In the genomic region with DNA sequence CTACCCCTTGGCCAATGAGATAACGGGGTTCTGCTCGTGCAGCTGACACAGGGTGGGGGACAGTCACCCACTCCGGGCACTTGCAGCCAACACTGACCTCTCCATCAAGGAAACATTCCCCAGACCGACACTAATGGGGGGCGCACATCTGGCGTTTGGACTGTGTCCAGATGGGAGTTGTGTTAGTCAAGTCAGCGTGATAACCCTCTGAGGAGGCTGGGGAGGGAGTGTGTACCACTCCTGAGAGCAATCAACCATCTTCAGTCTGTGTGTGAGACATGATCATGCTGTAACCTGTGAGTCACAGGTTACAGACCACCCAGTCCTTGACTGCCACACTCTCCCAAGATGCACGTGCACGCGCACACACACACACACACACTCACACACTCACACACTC, we compare ENCODE assay signal across 17 mouse cellular contexts.
DNase-seq lines count a peak whose midpoint lies in the region; ATAC-seq and TF ChIP-seq lines count a peak whose summit lies in the region.
"Had no signal": no experiment of that assay in that cellular context is flagged by ENCODE, and none has a peak within 500 bp of the region (broad histone marks: within the 10 kb centered on the region; RNA-seq: fewer than 3 reads in every experiment).

No protein-coding gene starts in this region.

- peak; percentile 16; the same call in 1 of the 2 replicates for ATAC-seq in heart, embryonic 15.5 days (replicated peaks; ENCODE audit: insufficient number of reproducible peaks, insufficient read depth, low FRiP score, low read depth)
- peak; percentile 66 for ATAC-seq in lung, embryonic 14.5 days (ENCODE audit: insufficient read depth)
- ATAC-seq in intestine, embryonic 15.5 days: peak; percentile 67; the same call in 1 of the 2 replicates
- ATAC-seq in neural tube, embryonic 15.5 days (ENCODE audit: low FRiP score): no peak
- ATAC-seq: forebrain, embryonic 16.5 days; midbrain, embryonic 16.5 days had no signal

- DNase-seq in heart, adult 8-10 months (ENCODE audit: low spot score): no peak
- DNase-seq in lung, embryonic 14.5 days: peak; percentile 85
- no peak for DNase-seq in lung, postnatal 14 days
- DNase-seq in mesoderm, embryonic 11.5 days (ENCODE audit: low read depth, low spot score): peak; percentile 56
- DNase-seq in yolk sac, embryonic 10.5 days (ENCODE audit: low spot score): no peak
- DNase-seq: cerebellum, postnatal 36 days; kidney, postnatal 36 days; right cerebral cortex, postnatal 25 days; thymus, adult 18-20 months had no signal

- TF ChIP-seq CTCF in lung, embryonic 14.5 days (IDR thresholded peaks at IDR 0.05; ENCODE audit: low read depth): no peak

- no peak overlapping the region for H3K27ac ChIP-seq in heart, embryonic 15.5 days
- H3K27ac ChIP-seq in lung, embryonic 14.5 days (ENCODE audit: low read depth): no peak overlapping the region
- H3K27ac ChIP-seq in intestine, embryonic 15.5 days: no peak overlapping the region
- no peak overlapping the region for H3K27ac ChIP-seq in neural tube, embryonic 15.5 days (replicated peaks)
- H3K27ac ChIP-seq: embryonic facial prominence, embryonic 13.5 days; hindbrain, embryonic 10.5 days had no signal

- 29% methylated on average over 10 of the region's 10 CpGs for WGBS in heart, embryonic 15.5 days
- WGBS in lung, embryonic 14.5 days: 10% methylated on average over 10 of the region's 10 CpGs
- WGBS in intestine, embryonic 15.5 days: 33% methylated on average over 10 of the region's 10 CpGs
- 75% methylated on average over 10 of the region's 10 CpGs for WGBS in neural tube, embryonic 15.5 days

- H3K4me1 ChIP-seq in heart, embryonic 15.5 days (replicated peaks): peaks cover 33% of the 10 kb centered on the region
- H3K4me1 ChIP-seq in lung, embryonic 14.5 days (ENCODE audit: insufficient read depth): peaks cover 28% of the 10 kb centered on the region
- peaks cover 21% of the 10 kb centered on the region for H3K4me1 ChIP-seq in intestine, embryonic 15.5 days (replicated peaks)
- peaks cover 14% of the 10 kb centered on the region for H3K4me1 ChIP-seq in neural tube, embryonic 15.5 days

- no peaks in the 10 kb centered on the region for H3K27me3 ChIP-seq in heart, embryonic 15.5 days
- no peaks in the 10 kb centered on the region for H3K27me3 ChIP-seq in lung, embryonic 14.5 days (ENCODE audit: insufficient read depth, low read length)
- H3K27me3 ChIP-seq in intestine, embryonic 15.5 days (replicated peaks): no peaks in the 10 kb centered on the region
- no peaks in the 10 kb centered on the region for H3K27me3 ChIP-seq in neural tube, embryonic 15.5 days (replicated peaks)

- H3K36me3 ChIP-seq in heart, embryonic 15.5 days: no peaks in the 10 kb centered on the region
- H3K36me3 ChIP-seq in lung, embryonic 14.5 days (ENCODE audit: insufficient read depth): no peaks in the 10 kb centered on the region
- H3K36me3 ChIP-seq in intestine, embryonic 15.5 days: no peaks in the 10 kb centered on the region
- H3K36me3 ChIP-seq in neural tube, embryonic 15.5 days: no peaks in the 10 kb centered on the region
- H3K36me3 ChIP-seq: embryonic facial prominence, embryonic 13.5 days; hindbrain, embryonic 10.5 days had no signal

- H3K9me3 ChIP-seq in heart, embryonic 15.5 days (replicated peaks): no peaks in the 10 kb centered on the region
- H3K9me3 ChIP-seq in lung, embryonic 14.5 days (ENCODE audit: low read depth, low read length): no peaks in the 10 kb centered on the region
- no peaks in the 10 kb centered on the region for H3K9me3 ChIP-seq in intestine, embryonic 15.5 days
- no peaks in the 10 kb centered on the region for H3K9me3 ChIP-seq in neural tube, embryonic 15.5 days (replicated peaks)
- H3K9me3 ChIP-seq: embryonic facial prominence, embryonic 13.5 days; hindbrain, embryonic 10.5 days; megakaryocyte, embryonic 14.5 days had no signal

- H3K4me2 ChIP-seq in heart, embryonic 15.5 days: no peak overlapping the region
- H3K4me2 ChIP-seq in lung, embryonic 14.5 days: peak overlapping the region; percentile 23; the same call in 1 of the 2 replicates
- H3K4me2 ChIP-seq in intestine, embryonic 15.5 days (replicated peaks): no peak overlapping the region
- H3K4me2 ChIP-seq in neural tube, embryonic 15.5 days: no peak overlapping the region
- H3K4me2 ChIP-seq: embryonic facial prominence, embryonic 13.5 days had no signal

- no peak overlapping the region for H3K4me3 ChIP-seq in heart, embryonic 15.5 days
- H3K4me3 ChIP-seq in lung, embryonic 14.5 days (ENCODE audit: low read depth, low read length): no peak overlapping the region
- no peak overlapping the region for H3K4me3 ChIP-seq in intestine, embryonic 15.5 days (replicated peaks)
- no peak overlapping the region for H3K4me3 ChIP-seq in neural tube, embryonic 15.5 days (replicated peaks)
- H3K4me3 ChIP-seq: embryonic facial prominence, embryonic 13.5 days; hindbrain, embryonic 10.5 days; megakaryocyte, embryonic 14.5 days had no signal

- H3K9ac ChIP-seq in heart, embryonic 15.5 days: no peak overlapping the region
- H3K9ac ChIP-seq in lung, embryonic 14.5 days: no peak overlapping the region
- H3K9ac ChIP-seq in intestine, embryonic 15.5 days: no peak overlapping the region
- no peak overlapping the region for H3K9ac ChIP-seq in neural tube, embryonic 15.5 days (replicated peaks)
- H3K9ac ChIP-seq: embryonic facial prominence, embryonic 13.5 days had no signal

Comparison
In these comparisons a context has a peak if more than half of its experiments do, and no peak if none do; other contexts are left out.
1. DNase-seq: peak in lung, embryonic 14.5 days (single experiment) and mesoderm, embryonic 11.5 days (single experiment); none in heart, adult 8-10 months (single experiment), lung, postnatal 14 days (single experiment) and yolk sac, embryonic 10.5 days (single experiment).